Mouse (Mus musculus) liver, postnatal 0 days (tissue): ENCODE data around the gene 1700008O03Rik.

Experiments used
- CTCF ChIP-seq: sonication (generic); IDR thresholded peaks from 2 replicates; pipeline ENCODE4 v1.5.1; 2016; ENCODE audit warnings: antibody characterized with exemption, low read depth
- EP300 ChIP-seq: IDR thresholded peaks from 2 replicates; pipeline ENCODE4 v1.6.1; 2016; ENCODE audit warnings: antibody characterized with exemption, low read depth, mild to moderate bottlenecking

- TF ChIP-seq CTCF, result no peak
- no peak for TF ChIP-seq EP300
These were observed 44.5 kb downstream of the 1700008O03Rik start for GRCm38 (mm10) chr7:44341119-44341518.
